13 mouse cellular contexts compared by ENCODE assay signal in the genomic region with DNA sequence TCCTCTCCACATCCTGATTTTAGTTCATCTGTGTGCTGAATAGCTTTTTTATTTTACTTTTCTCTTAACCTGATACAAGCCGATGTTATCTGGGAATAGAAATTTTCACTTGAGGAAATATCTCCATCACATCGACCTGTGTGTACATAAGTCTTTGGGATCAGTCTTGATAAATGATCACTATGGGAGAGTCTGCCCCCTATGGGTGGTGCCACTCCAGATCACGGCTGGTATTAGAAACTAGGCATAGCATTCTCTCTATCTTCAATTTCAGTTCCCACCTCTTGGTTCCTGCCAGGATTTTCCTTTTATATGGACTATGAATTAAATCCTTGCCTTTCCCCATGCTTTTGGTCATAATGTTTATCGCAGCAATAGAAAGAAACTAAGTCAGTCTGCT. TPM values are rescaled to one million over a fixed set of nuclear protein-coding genes. Genes with fewer than 3 reads are reported as not detected.
DNase-seq lines count a peak whose midpoint lies in the region; ATAC-seq and TF ChIP-seq lines count a peak whose summit lies in the region.
"Had no signal": no experiment of that assay in that cellular context is flagged by ENCODE, and none has a peak within 500 bp of the region (broad histone marks: within the 10 kb centered on the region; RNA-seq: fewer than 3 reads in every experiment).

No protein-coding gene starts in this region.

- no peak overlapping the region for H3K27ac ChIP-seq in left cerebral cortex, adult 2 months
- H3K27ac ChIP-seq: embryonic facial prominence, embryonic 10.5 days; hindbrain, embryonic 15.5 days; limb, embryonic 12.5 days had no signal

- intact Hi-C loops in left cerebral cortex, adult 2 months (cut with DNase I): loop anchor here (2.0 kb wide), 1 partner anchor 43 kb away; no protein-coding TSS in a partner anchor
- intact Hi-C loops in left cerebral cortex, postnatal 25 days (cut with DNase I): no loop called here
- intact Hi-C loops in gastrocnemius, postnatal 36 days (cut with DNase I): loop anchor here (5.0 kb wide), 1 partner anchor 42 kb away; a partner anchor contains a TSS

- no peak overlapping the region for H3K4me3 ChIP-seq in left cerebral cortex, adult 2 months
- H3K4me3 ChIP-seq: embryonic facial prominence, embryonic 10.5 days; hindbrain, embryonic 15.5 days; limb, embryonic 12.5 days had no signal

- peak; percentile 40 to 74 for DNase-seq in adrenal gland, adult (ENCODE audit: inconsistent age in 2 of 2, low spot score in 1 of 2)
- DNase-seq in adrenal gland, postnatal 4 days (ENCODE audit: low spot score in 2 of 2): no peak
- no peak for DNase-seq in left cerebral cortex, adult 2 months (ENCODE audit: extremely low spot score in 1 of 2, low spot score in 2 of 2)
- DNase-seq in left cerebral cortex, postnatal 25 days (ENCODE audit: low spot score in 2 of 2): no peak
- peak; percentile 32 for DNase-seq in NIH3T3 (ENCODE audit: low read depth)
- DNase-seq in kidney, postnatal 10 days: peak; percentile 61
- DNase-seq in gastrocnemius, postnatal 36 days: no peak
- DNase-seq: right cerebral cortex, postnatal 25 days had no signal

- no peak for ATAC-seq in megakaryocyte-erythroid progenitor cell, adult 5-6 weeks (replicated peaks; ENCODE audit: low FRiP score, low TSS enrichment, poor library complexity, severe bottlenecking)
- ATAC-seq: activated CD4-positive, CD25-positive, alpha-beta regulatory T cell, adult 4 months had no signal

- peak; percentile 51 for TF ChIP-seq CTCF in left cerebral cortex, adult 2 months (IDR thresholded peaks at IDR 0.05)

RNA-seq across cellular contexts. Expression of a gene that starts 31.8 kb away (rescaled TPM):
- 10 to 100 TPM; 32.9 to 34.8 TPM for total RNA-seq in adrenal gland, postnatal 4 days (2021)
- 10 to 100 TPM; 21.8 to 22.9 TPM for total RNA-seq in left cerebral cortex, adult 2 months (2021)
- 10 to 100 TPM; 19.7 to 21.4 TPM for total RNA-seq in left cerebral cortex, postnatal 25 days (2021)
- total RNA-seq in gastrocnemius, postnatal 36 days (2021): 10 to 100 TPM; 10.1 to 12.0 TPM
- 25.8 and 45.8 TPM in 2 replicates for total RNA-seq in megakaryocyte-erythroid progenitor cell, adult 5-6 weeks (2014; fragmentation: Nextera tagmentation)
- 14.6 and 14.9 TPM in 2 replicates for total RNA-seq in megakaryocyte-erythroid progenitor cell, adult 5-6 weeks (2017)

RNA-seq across cellular contexts. Expression of a gene that starts 44.0 kb away (rescaled TPM):
- total RNA-seq in adrenal gland, postnatal 4 days (2021): 10 to 100 TPM; 50.6 to 52.3 TPM
- total RNA-seq in left cerebral cortex, adult 2 months (2021): 10 to 100 TPM; 12.0 to 12.4 TPM
- total RNA-seq in left cerebral cortex, postnatal 25 days (2021): 10 to 100 TPM; 14.1 to 14.4 TPM
- 10 to 100 TPM; 22.9 to 25.2 TPM for total RNA-seq in gastrocnemius, postnatal 36 days (2021)
- total RNA-seq in megakaryocyte-erythroid progenitor cell, adult 5-6 weeks (2014; fragmentation: Nextera tagmentation): not detected in 2 replicates
- total RNA-seq in megakaryocyte-erythroid progenitor cell, adult 5-6 weeks (2017): not detected in 2 replicates

Comparison
In these comparisons a context has a peak if more than half of its experiments do, and no peak if none do; other contexts are left out.
1. DNase-seq: peak in adrenal gland, adult (2 of 2), NIH3T3 (single experiment) and kidney, postnatal 10 days (single experiment); none in adrenal gland, postnatal 4 days (0 of 2), left cerebral cortex, adult 2 months (0 of 2), left cerebral cortex, postnatal 25 days (0 of 2) and gastrocnemius, postnatal 36 days (0 of 2).
2. RNA of a gene that starts 44.0 kb away (total RNA-seq): 50.6 to 52.3 TPM in adrenal gland, postnatal 4 days, 22.9 to 25.2 TPM in gastrocnemius, postnatal 36 days, 14.1 to 14.4 TPM in left cerebral cortex, postnatal 25 days and 12.0 to 12.4 TPM in left cerebral cortex, adult 2 months; not detected in megakaryocyte-erythroid progenitor cell, adult 5-6 weeks; every median in the first group is over 10 times any median in the second.